Mouse (Mus musculus) left cerebral cortex, postnatal 4 days (tissue): Measurements from ENCODE around the gene Hist1h2br. TPM values are rescaled to one million over a fixed set of nuclear protein-coding genes. Genes with fewer than 3 reads are reported as not detected.
A peak's percentile ranks its signal among the peaks of the same experiment; 100 is the strongest.
"Not testable (repeated sequence)": the region's sequence is repeated elsewhere in the genome, so short reads cannot be mapped to it uniquely, and the experiment has no call there.

Experiments used
- DNase-seq: peaks from one replicate; pipeline ENCODE4 v3.0.0-alpha.2; 2022
- intact Hi-C: fragments of 180-260 bp; cut with DNase I; formaldehyde crosslinking; loops from one replicate; pipeline ENCODE4 v1.15.1; 2025
- microRNA-seq: library from miRNA; unstranded; fragments of <30 nt; microRNA quantifications from one replicate; pipeline ENCODE4 v1.2.0, GENCODE M21; 2022
- total RNA-seq, 2 experiments: library from RNA; stranded (reverse); gene quantifications; 2 replicates each; pipeline ENCODE4 v1.2.3; 2021

Gene Hist1h2br
- total RNA-seq, 2 experiments from 2014 or later, result 106 to 108 TPM

- intact Hi-C loops, DNase-seq: not testable (repeated sequence)
These were observed 1.8 kb upstream of the Hist1h2br start, which contains the start of gene Hist1h4n for GRCm38 (mm10) chr13:21831418-21832394. Gene Hist1h4n, minus strand, starts transcription at chr13:21832196.

DNA sequence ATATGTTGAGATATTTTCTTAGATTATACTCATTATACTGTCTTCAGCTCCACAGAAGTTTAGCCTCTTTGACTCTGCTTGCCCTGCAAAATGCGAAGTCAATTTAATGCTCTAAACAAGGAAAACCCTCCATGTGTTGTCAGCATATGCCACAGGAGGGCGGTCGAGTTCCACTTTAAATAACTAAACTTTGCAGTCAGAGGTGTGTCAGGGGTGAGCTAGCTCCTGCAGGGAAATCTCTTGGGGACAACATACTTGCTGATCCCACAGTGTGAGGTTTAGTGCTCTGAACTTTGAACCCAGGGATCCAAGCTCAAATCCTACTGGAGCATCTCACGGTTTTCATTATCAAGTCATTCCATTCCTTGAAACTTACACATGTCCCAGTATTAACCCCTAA lies 7.0 kb downstream of the Hist1h2br start:
- DNase-seq, intact Hi-C loops: not testable (repeated sequence)

GRCm38 (mm10) chr13:21846356-21846755 lies 12.8 kb downstream of the Hist1h2br start:
- DNase-seq, intact Hi-C loops: not testable (repeated sequence)

DNA sequence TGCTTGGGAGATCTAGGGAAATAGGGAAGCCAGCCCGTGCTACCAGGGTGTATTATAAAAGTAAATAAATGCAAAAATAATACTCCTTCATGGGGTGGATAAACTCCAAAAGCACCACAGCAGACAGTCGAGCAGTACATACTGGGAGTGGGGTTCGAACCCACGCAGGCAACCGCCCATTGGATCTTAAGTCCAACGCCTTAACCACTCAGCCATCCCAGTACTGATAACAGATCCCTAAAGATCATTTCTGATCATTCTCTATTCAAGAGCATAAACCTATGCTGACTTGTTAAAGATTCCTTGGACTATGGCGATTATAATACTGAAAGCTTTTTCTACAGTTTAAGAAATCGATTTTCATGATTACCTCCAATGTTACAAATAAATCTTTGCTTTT lies 14.3 kb downstream of the Hist1h2br start:
- intact Hi-C loops, result no loop called here
- no peak for DNase-seq

DNA sequence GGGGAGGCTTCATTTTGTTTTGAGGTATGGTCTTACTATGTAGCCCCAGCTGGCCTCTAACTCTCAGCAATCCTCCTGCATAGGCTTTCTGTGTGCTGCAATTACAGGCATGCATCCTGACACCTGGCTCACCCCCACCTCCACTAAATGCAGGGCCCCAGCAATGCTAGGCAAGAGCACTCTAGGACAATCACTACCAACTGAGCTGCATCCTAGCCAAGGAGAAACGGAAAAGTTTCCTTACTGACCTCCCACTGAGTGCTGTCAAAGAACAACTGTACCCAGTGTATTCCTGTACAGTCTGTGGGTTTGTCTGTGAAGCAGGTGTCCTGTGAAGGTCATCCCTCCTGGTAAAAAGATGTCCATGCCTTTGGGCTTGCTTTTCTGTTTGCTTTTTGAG lies 17.2 kb downstream of the Hist1h2br start:
- intact Hi-C loops, result loop anchor here (10.0 kb wide), 1 partner anchor 174 kb away; no protein-coding TSS in a partner anchor
- not testable (repeated sequence) for DNase-seq

DNA sequence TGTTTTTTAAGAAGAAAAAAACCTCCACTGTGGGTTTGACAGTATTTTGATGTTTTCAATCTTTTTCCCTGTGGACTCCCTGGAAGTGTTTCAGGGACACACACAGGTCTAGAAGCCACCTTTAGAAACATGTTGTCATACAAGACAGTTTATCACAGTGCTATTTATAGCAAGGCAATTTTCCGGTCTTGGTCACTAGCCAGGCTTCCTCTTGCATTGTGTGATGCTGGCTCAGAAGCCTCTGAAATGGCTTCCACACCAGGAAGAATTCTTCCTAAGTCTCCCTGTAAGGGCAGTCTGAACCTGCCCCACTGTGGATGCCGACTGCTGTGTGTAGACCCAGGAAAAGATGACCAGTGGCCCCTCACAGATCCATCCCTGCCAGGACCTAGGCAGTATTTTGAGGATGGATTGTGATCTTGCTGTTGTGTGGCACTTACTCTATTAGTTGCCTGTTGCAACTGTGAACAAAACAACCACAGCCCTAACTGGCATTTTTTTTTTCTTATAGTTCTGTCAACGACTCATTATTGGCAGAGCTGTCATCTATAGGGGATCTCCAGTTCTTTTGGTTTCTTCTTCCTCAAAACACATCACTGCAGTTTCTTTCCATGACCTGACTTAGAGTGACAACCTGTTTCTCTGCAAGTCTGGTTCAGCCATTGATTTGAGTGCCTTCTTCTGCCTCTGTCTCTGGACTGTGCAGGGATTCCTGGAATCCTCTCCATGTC lies 18.8 kb downstream of the Hist1h2br start:
- intact Hi-C loops, result loop anchor here (10.0 kb wide), 1 partner anchor 172 kb away; no protein-coding TSS in a partner anchor
- DNase-seq, result no peak

DNA sequence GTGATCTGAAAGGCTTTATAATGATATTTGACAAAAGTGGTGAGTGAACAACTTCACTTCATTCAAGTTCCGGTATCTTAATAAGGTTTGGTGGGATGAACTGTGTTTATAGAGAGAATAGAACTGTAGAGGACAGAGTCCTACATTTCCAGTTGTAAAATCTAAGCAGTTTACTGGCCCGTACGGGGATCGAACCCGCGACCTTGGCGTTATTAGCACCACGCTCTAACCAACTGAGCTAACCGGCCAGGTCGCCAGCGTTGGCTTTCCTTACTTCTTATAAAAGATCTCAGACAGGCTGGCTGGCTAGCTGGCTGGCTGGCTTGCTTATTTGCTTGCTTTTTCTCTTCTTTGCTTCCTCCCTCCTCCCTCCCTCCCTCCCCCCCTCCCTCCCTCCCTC lies 21.6 kb downstream of the Hist1h2br start:
- intact Hi-C loops, result loop anchor here (10.0 kb wide), 1 partner anchor 170 kb away; no protein-coding TSS in a partner anchor
- DNase-seq, result peak; percentile 54

- intact Hi-C loops, result loop anchor here (10.0 kb wide), 1 partner anchor 169 kb away; no protein-coding TSS in a partner anchor
- peak; percentile 8 for DNase-seq
These were observed 22.2 kb downstream of the Hist1h2br start for GRCm38 (mm10) chr13:21855698-21856162.

DNA sequence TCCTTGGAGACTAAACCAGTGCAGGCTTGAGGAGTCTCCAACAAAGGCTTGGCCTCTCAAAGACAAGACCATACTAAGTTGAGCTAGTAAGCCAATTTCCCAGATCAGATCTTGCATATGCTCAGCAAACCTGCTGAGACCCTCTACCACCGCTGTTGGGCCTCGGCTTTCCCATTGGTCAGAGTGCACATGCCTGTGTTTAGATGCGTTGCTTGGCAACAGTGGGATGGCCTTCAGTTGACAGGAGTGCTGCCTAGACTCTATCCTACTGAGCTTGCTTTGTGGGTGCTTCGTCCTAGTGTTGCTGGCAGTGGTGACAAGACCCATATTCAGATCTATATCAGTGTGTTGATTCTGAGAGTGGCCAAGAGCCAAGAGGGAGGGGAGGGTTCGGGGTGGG lies 28.1 kb downstream of the Hist1h2br start:
- DNase-seq, result no peak
- intact Hi-C loops, result no loop called here

DNA sequence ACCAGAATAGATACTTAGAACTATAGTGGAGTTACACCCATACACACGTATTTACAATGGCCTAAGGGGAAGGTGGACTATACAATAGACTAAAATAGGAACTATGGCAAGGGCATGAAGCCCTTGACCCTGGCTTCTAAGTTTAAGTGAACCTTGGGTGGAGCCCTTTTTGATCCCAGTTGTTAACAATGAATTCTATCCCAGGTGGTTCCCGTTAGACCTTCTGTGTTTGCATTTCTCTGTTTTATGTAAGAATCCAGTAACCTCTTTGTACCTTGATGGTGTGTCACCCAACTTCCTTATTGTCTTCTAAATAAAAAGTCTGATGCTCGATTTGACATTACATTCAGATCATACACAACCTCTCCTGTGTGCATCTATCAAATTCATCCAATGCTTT lies 32.0 kb downstream of the Hist1h2br start:
- intact Hi-C loops, DNase-seq: not testable (repeated sequence)

DNA sequence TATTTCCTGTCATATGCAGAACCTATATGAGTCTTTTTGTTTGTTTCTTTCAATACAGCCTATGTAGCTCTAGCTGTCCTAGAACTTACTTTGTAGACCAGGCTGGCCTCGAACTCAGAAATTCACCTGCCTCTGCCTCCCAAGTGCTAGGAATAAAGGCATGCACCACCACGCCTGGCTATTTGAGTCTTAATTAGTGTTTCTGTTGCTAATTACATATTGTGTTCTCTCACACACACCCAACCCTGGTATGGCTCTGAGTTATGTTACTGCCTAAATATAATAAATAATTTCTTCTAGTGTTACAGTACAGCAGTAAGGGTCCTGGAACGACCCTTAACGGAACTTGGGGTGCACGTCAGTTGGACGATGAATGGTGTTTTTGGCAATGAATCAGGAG lies 47.2 kb downstream of the Hist1h2br start:
- no peak for DNase-seq
- intact Hi-C loops, result no loop called here

GRCm38 (mm10) chr13:21881878-21882669 lies 48.5 kb downstream of the Hist1h2br start:
- DNase-seq, result no peak

DNA sequence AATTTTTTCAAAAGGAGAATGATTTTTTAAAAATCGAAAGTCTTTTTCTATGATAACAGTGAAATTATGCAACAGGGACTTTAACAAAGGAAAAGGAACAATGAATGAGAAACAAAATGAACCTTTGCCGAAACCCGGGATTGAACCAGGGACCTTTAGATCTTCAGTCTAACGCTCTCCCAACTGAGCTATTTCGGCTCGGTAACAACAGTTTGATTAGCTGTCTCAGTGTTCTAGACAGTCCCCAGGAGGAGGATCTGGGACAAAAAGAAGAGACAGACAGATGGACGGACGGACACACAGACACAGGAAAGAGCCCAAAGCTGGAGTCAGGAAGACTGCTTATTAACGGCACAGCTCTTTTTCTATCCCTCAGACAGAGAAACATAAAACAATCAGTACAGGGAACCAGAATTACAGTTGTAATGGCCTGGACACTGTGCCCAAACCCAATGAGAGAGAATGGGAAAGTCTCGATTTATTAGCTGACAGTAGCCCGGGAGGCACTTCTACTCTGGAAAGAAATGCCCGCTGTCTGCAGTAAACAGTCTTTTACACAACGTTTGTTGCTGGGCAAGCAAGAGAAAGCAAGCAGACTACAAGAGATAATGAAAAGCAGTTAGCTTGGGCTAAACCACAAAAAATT lies 49.3 kb downstream of the Hist1h2br start:
- intact Hi-C loops, result no loop called here
- DNase-seq, result peak; percentile 4

More at GRCm38 (mm10) chr13:21881878-21882669, 48.5 kb downstream of the Hist1h2br start:
- intact Hi-C loops, result no loop called here

- intact Hi-C loops, result no loop called here
- DNase-seq, result no peak
These were observed 49.9 kb downstream of the Hist1h2br start for GRCm38 (mm10) chr13:21883407-21883806.

DNA sequence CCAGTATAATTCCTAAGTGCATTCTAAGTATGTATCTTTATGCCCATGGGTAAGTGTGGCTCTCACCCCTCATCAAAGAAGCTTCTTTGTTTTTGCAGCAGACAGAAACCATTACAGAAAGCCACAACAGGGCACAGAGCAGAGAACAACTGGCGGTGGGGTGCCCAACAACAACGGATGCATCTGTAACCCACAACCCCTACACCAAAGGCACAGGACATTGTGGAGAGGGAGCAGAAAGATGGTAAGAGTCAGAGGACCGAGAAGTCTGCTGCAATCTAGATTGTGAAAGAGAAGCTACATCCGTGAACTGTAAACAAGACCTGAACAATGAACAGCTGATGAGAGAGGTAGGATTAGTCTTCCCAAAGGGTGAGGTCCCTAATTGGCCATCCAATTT lies 51.0 kb downstream of the Hist1h2br start:
- DNase-seq, result no peak
- intact Hi-C loops, result no loop called here

Small RNA genes lying within 50 kb of the gene (microRNA-seq; reads per million reads assigned to microRNA genes)
- gene Gm19658 (not detected), gene Gm44346 (not detected), gene Gm44466 (not detected)

Other genes starting within 250 kb of the Hist1h2br start
- gene Olfr1362, start 219.7 kb upstream of the Hist1h2br start, total RNA-seq, result not detected
- not detected for gene Olfr11, start 191.2 kb upstream of the Hist1h2br start, total RNA-seq
- gene Olfr1361, start 170.4 kb upstream of the Hist1h2br start, total RNA-seq, result not detected
- gene Olfr1360, start 156.3 kb upstream of the Hist1h2br start, total RNA-seq, result not detected
- not detected for gene Olfr1359, start 135.6 kb upstream of the Hist1h2br start, total RNA-seq
- 100 to 1,000 TPM; 112 to 115 TPM for gene Hist1h2bl, start 117.6 kb upstream of the Hist1h2br start, total RNA-seq
- 100 to 1,000 TPM; 129 to 178 TPM for gene Hist1h2ai, start 117.3 kb upstream of the Hist1h2br start, total RNA-seq
- gene Hist1h3h, start 116.1 kb upstream of the Hist1h2br start, total RNA-seq, result 100 to 1,000 TPM; 159 to 180 TPM
- gene Hist1h2bm, start 111.7 kb upstream of the Hist1h2br start, total RNA-seq, result 10 to 100 TPM; 34.8 to 37.4 TPM
- gene Hist1h4j, start 98.7 kb upstream of the Hist1h2br start, total RNA-seq, result 10 to 100 TPM; 35.9 to 46.7 TPM
- gene Hist1h4k, start 83.2 kb upstream of the Hist1h2br start, total RNA-seq, result 100 to 1,000 TPM; 525 to 563 TPM
- gene Hist1h2ak, start 79.9 kb upstream of the Hist1h2br start, total RNA-seq, result 10 to 100 TPM; 59.3 to 67.5 TPM
- 10 to 100 TPM; 57.6 to 68.8 TPM for gene Hist1h2bn, start 79.6 kb upstream of the Hist1h2br start, total RNA-seq
- 10 to 100 TPM; 55.3 to 56.6 TPM for gene Hist1h1b, start 53.1 kb upstream of the Hist1h2br start, total RNA-seq
- gene Hist1h3i, start 50.4 kb upstream of the Hist1h2br start, total RNA-seq, result 100 to 1,000 TPM; 145 to 150 TPM
- 10 to 100 TPM; 13.0 to 15.8 TPM for gene Hist1h2an, start 46.5 kb upstream of the Hist1h2br start, total RNA-seq
- 10 to 100 TPM; 41.6 to 49.7 TPM for gene Hist1h2bp, start 46.3 kb upstream of the Hist1h2br start, total RNA-seq
- gene Hist1h2bq, start 23.5 kb upstream of the Hist1h2br start, total RNA-seq, result 100 to 1,000 TPM; 108 to 110 TPM
- gene Hist1h2ao, start 23.3 kb upstream of the Hist1h2br start, total RNA-seq, result not detected
- 100 to 1,000 TPM; 320 to 409 TPM for gene Hist1h4m, start 22.0 kb upstream of the Hist1h2br start, total RNA-seq
- 10 to 100 TPM; 34.5 to 43.1 TPM for gene Hist1h4n, start 1.5 kb upstream of the Hist1h2br start, total RNA-seq
- gene Hist1h2ap, start 236 bp upstream of the Hist1h2br start, total RNA-seq, result 100 to 1,000 TPM; 184 to 208 TPM
- 10 to 100 TPM; 12.1 to 14.0 TPM for gene Zfp184, start 111.4 kb downstream of the Hist1h2br start, total RNA-seq
- under 1 TPM in 1 of 2 experiments, not detected in 1; 0.12 TPM for gene Pom121l2, start 147.5 kb downstream of the Hist1h2br start, total RNA-seq
- gene Prss16, start 176.0 kb downstream of the Hist1h2br start, total RNA-seq, result not detected
- 100 to 1,000 TPM; 126 to 134 TPM for gene Hist1h2ah, start 201.8 kb downstream of the Hist1h2br start, total RNA-seq
- 100 to 1,000 TPM in 1 of 2 experiments, 10 to 100 TPM in 1; 95.1 to 120 TPM for gene Hist1h2bk, start 202.1 kb downstream of the Hist1h2br start, total RNA-seq
- 10 to 100 TPM; 89.3 to 89.6 TPM for gene Hist1h4i, start 207.6 kb downstream of the Hist1h2br start, total RNA-seq
- gene Hist1h2ag, start 209.2 kb downstream of the Hist1h2br start, total RNA-seq, result 10 to 100 TPM; 59.9 to 64.0 TPM
- gene Hist1h2bj, start 209.5 kb downstream of the Hist1h2br start, total RNA-seq, result 10 to 100 TPM; 53.8 to 62.6 TPM